Mouse (Mus musculus): ENCODE data around the gene Slc22a5. TPM values are rescaled to one million over a fixed set of nuclear protein-coding genes. Genes with fewer than 3 reads are reported as not detected.

Slc22a5 gene
- polyA plus RNA-seq, 2 experiments = 8.9 to 11.4 TPM

DNA sequence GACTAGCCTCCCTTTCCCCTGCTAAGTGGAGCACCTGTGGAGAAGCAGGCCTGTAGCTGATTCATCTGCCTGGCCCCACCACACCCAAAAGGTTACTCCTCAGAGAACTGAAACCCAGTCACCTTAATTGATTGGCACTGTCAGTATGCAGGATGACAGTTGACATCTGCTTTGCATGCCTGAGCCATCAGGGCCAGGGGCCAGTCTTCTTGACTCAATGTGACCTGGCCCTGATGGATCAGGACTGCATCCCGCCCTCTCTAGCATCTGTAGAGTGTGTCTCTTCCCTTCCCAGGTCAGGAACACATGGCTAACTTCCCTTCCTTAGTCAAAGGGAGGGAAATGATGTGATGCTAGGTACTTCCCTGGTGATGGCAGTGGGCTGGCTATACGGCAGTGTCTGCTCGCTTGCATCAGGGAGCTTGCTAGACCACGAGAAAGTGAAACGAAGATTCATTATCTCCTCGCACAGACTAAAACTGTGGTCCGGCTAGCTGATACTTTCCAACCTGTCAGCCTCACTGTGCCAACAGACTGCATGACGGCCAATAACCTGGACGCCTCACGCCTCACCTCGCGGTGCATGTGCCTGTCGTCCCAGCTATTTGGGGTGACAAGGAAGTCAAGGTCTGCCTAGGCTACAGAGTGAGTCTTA lies 70.8 kb downstream of the Slc22a5 start:
- Histone ChIP-seq H3K36me3 (ENCODE audit: control insufficient read depth, insufficient read depth, low read length) (no peaks in the 10 kb centered on the region), H3K9ac (ENCODE audit: low read depth, low read length, severe bottlenecking) (no peak overlapping the region), H3K4me2 (replicated peaks; ENCODE audit: low read depth, low read length, severe bottlenecking) (no peak overlapping the region), H3K4me3 (replicated peaks; ENCODE audit: low read length) (no peak overlapping the region), H3K9me3 (ENCODE audit: control insufficient read depth, low read length) (no peaks in the 10 kb centered on the region), H3K4me1 (ENCODE audit: control insufficient read depth, insufficient read depth, low read length) (no peaks in the 10 kb centered on the region), H3K27me3 (ENCODE audit: control insufficient read depth, insufficient read depth, low read length) (no peaks in the 10 kb centered on the region), H3K27ac (replicated peaks; ENCODE audit: low read depth, low read length) (no peak overlapping the region)
- TF ChIP-seq POLR2A (IDR thresholded peaks at IDR 0.05; ENCODE audit: borderline replicate concordance, extremely low read depth, insufficient read depth, insufficient read length) = no peak
- WGBS = 91% methylated on average over 13 of the region's 13 CpGs
- DNase-seq (ENCODE audit: low spot score) = no peak
- ATAC-seq (ENCODE audit: low FRiP score, low read depth) = no peak

DNA sequence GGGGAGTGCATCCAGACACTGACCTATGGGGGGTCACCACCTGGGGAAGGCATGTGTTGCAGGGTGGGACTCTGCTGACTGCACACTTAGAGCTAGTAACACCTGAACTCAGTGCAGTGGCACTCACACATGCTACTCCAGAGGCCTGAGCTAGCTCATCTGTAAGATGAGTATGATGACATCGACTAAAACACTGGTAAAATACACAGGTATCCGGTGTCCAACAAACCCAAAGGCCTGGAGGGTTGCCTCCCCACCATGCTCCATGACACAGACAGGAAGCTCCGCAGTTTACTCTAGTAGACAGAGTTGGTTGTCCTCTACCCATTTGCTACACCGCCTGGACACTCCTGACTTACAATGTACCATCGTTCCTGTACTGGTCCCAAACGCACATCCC lies 71.9 kb downstream of the Slc22a5 start:
- ATAC-seq (ENCODE audit: low FRiP score, low read depth) (no peak), DNase-seq (ENCODE audit: low spot score) (no peak)
- H3K9me3 ChIP-seq (ENCODE audit: control insufficient read depth, low read length) = no peaks in the 10 kb centered on the region
- no peaks in the 10 kb centered on the region for H3K36me3 ChIP-seq (ENCODE audit: control insufficient read depth, insufficient read depth, low read length)
- no peak overlapping the region for H3K4me3 ChIP-seq (replicated peaks; ENCODE audit: low read length)
- H3K4me2 ChIP-seq (replicated peaks; ENCODE audit: low read depth, low read length, severe bottlenecking) = no peak overlapping the region
- WGBS = 88% methylated on average over 6 of the region's 6 CpGs
- no peaks in the 10 kb centered on the region for H3K4me1 ChIP-seq (ENCODE audit: control insufficient read depth, insufficient read depth, low read length)
- H3K27ac ChIP-seq (replicated peaks; ENCODE audit: low read depth, low read length) = no peak overlapping the region
- H3K9ac ChIP-seq (ENCODE audit: low read depth, low read length, severe bottlenecking) = no peak overlapping the region
- H3K27me3 ChIP-seq (ENCODE audit: control insufficient read depth, insufficient read depth, low read length) = no peaks in the 10 kb centered on the region
- no peak for TF ChIP-seq POLR2A (IDR thresholded peaks at IDR 0.05; ENCODE audit: borderline replicate concordance, extremely low read depth, insufficient read depth, insufficient read length)

DNA sequence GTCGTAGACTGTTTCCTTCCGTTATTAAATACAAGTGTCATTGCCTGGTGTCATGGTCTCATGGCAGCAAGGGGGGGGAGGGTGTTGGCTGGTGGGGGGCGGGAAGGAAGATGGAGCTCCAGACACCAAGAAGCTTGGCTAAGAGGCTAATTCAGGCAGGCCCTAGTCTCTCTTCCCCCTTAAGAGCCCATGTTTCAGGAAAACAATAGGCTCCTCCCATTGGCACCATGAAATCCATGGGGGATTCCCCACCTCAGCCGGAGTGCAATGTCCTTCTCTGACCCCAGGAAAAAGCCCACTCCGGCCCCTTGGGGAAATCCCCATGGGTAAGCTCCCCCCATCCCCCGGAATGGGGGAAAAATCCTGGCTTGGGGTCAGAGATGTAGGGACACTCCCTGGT lies 72.7 kb downstream of the Slc22a5 start:
- H3K9ac ChIP-seq (ENCODE audit: low read depth, low read length, severe bottlenecking) = no peak overlapping the region
- no peak for TF ChIP-seq POLR2A (IDR thresholded peaks at IDR 0.05; ENCODE audit: borderline replicate concordance, extremely low read depth, insufficient read depth, insufficient read length)
- H3K27ac ChIP-seq (replicated peaks; ENCODE audit: low read depth, low read length) = no peak overlapping the region
- H3K4me2 ChIP-seq (replicated peaks; ENCODE audit: low read depth, low read length, severe bottlenecking) = no peak overlapping the region
- no peaks in the 10 kb centered on the region for H3K4me1 ChIP-seq (ENCODE audit: control insufficient read depth, insufficient read depth, low read length)
- no peak for ATAC-seq (ENCODE audit: low FRiP score, low read depth)
- no peak overlapping the region for H3K4me3 ChIP-seq (replicated peaks; ENCODE audit: low read length)
- H3K27me3 ChIP-seq (ENCODE audit: control insufficient read depth, insufficient read depth, low read length) = no peaks in the 10 kb centered on the region
- H3K9me3 ChIP-seq (ENCODE audit: control insufficient read depth, low read length) = no peaks in the 10 kb centered on the region
- 61% methylated on average over 6 of the region's 6 CpGs for WGBS
- DNase-seq (ENCODE audit: low spot score) = no peak
- H3K36me3 ChIP-seq (ENCODE audit: control insufficient read depth, insufficient read depth, low read length) = no peaks in the 10 kb centered on the region

DNA sequence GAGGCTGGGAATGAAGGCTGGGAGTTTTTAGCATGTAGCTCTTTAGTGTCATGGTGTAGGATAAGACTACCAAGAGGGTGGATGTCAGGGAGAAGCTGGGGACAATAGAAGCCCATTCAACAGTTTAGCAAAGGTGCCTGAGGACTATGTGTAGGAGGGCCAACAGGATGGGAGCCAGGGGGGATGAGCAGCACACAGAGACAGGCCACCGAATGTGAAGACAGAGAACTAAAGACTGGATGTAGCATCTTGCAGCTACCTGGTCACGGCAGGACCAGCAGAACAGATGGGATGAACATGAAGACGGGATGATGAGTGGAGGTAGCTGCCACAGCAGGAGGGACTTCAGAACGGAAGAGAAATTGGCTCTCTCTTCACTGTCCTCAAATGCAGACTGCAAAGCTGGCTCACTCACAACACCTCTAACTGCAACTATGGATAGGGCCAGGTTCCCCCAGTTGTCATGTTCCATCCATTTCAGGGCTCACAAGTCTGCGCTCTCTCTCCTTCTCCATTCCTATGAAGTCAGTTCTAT lies 74.6 kb downstream of the Slc22a5 start:
- DNase-seq (ENCODE audit: low spot score) (no peak), ATAC-seq (ENCODE audit: low FRiP score, low read depth) (no peak)
- Histone ChIP-seq H3K4me1 (ENCODE audit: control insufficient read depth, insufficient read depth, low read length) (no peaks in the 10 kb centered on the region), H3K4me3 (replicated peaks; ENCODE audit: low read length) (no peak overlapping the region), H3K36me3 (ENCODE audit: control insufficient read depth, insufficient read depth, low read length) (no peaks in the 10 kb centered on the region), H3K9me3 (ENCODE audit: control insufficient read depth, low read length) (no peaks in the 10 kb centered on the region), H3K9ac (ENCODE audit: low read depth, low read length, severe bottlenecking) (no peak overlapping the region), H3K27ac (replicated peaks; ENCODE audit: low read depth, low read length) (no peak overlapping the region), H3K4me2 (replicated peaks; ENCODE audit: low read depth, low read length, severe bottlenecking) (no peak overlapping the region), H3K27me3 (ENCODE audit: control insufficient read depth, insufficient read depth, low read length) (no peaks in the 10 kb centered on the region)
- WGBS = 93% methylated on average over 5 of the region's 5 CpGs
- no peak for TF ChIP-seq POLR2A (IDR thresholded peaks at IDR 0.05; ENCODE audit: borderline replicate concordance, extremely low read depth, insufficient read depth, insufficient read length)

DNA sequence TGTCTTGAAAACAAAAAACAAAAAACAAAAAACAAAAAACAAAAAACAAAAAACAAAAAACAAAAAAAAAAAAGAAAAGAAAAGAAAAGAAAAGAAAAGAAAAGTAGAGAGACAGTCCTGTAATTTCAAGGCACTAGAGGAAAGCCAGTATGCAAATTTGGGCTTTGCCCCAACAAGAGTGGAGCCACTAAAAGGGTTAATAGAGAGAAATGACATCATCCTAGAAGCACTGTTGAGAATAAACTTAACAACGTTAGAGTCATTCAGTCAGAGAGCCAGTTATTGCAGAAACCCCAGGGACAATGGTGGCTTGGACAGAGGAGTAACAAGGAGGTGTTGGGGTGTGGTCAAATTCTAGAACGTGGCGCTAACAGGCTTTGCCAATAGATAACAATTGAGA lies 76.7 kb downstream of the Slc22a5 start:
- Histone ChIP-seq H3K36me3 (ENCODE audit: control insufficient read depth, insufficient read depth, low read length) (no peaks in the 10 kb centered on the region), H3K4me2 (replicated peaks; ENCODE audit: low read depth, low read length, severe bottlenecking) (no peak overlapping the region), H3K9me3 (ENCODE audit: control insufficient read depth, low read length) (no peaks in the 10 kb centered on the region), H3K27me3 (ENCODE audit: control insufficient read depth, insufficient read depth, low read length) (no peaks in the 10 kb centered on the region), H3K9ac (ENCODE audit: low read depth, low read length, severe bottlenecking) (no peak overlapping the region), H3K4me1 (ENCODE audit: control insufficient read depth, insufficient read depth, low read length) (no peaks in the 10 kb centered on the region), H3K4me3 (replicated peaks; ENCODE audit: low read length) (no peak overlapping the region), H3K27ac (replicated peaks; ENCODE audit: low read depth, low read length) (no peak overlapping the region)
- ATAC-seq (ENCODE audit: low FRiP score, low read depth) (no peak), DNase-seq (ENCODE audit: low spot score) (no peak)
- TF ChIP-seq POLR2A (IDR thresholded peaks at IDR 0.05; ENCODE audit: borderline replicate concordance, extremely low read depth, insufficient read depth, insufficient read length) = no peak
- WGBS = 59% methylated on average over 3 of the region's 3 CpGs

Other genes starting within 250 kb of the Slc22a5 start
- gene Rad50, start 184.3 kb downstream of the Slc22a5 start, polyA plus RNA-seq (2012; rRNA removed) = 8.7 and 11.1 TPM in 2 replicates
- gene Rad50, start 184.3 kb downstream of the Slc22a5 start, polyA plus RNA-seq (2014; fragmentation: Nextera tagmentation; extraction: Ambion mirVana) = 18.9 and 21.2 TPM in 2 replicates
- not detected in 2 replicates for gene Il5, start 170.9 kb downstream of the Slc22a5 start, polyA plus RNA-seq (2012; rRNA removed)
- gene Il5, start 170.9 kb downstream of the Slc22a5 start, polyA plus RNA-seq (2014; fragmentation: Nextera tagmentation; extraction: Ambion mirVana) = not detected in 2 replicates
- 13.8 and 16.8 TPM in 2 replicates for gene Irf1, start 121.6 kb downstream of the Slc22a5 start, polyA plus RNA-seq (2012; rRNA removed)
- 10.7 and 11.8 TPM in 2 replicates for gene Irf1, start 121.6 kb downstream of the Slc22a5 start, polyA plus RNA-seq (2014; fragmentation: Nextera tagmentation; extraction: Ambion mirVana)
- 0.11 and 0.33 TPM in 2 replicates for gene Gm17334, start 118.5 kb downstream of the Slc22a5 start, polyA plus RNA-seq (2012; rRNA removed)
- 0.28 and 0.30 TPM in 2 replicates for gene Gm17334, start 118.5 kb downstream of the Slc22a5 start, polyA plus RNA-seq (2014; fragmentation: Nextera tagmentation; extraction: Ambion mirVana)
- gene Gm12216, start 32.4 kb downstream of the Slc22a5 start, polyA plus RNA-seq (2012; rRNA removed) = 0.43 and 0.51 TPM in 2 replicates
- 0.66 and 0.74 TPM in 2 replicates for gene Gm12216, start 32.4 kb downstream of the Slc22a5 start, polyA plus RNA-seq (2014; fragmentation: Nextera tagmentation; extraction: Ambion mirVana)
- 9.7 and 11.9 TPM in 2 replicates for gene Slc22a21, start 88.7 kb upstream of the Slc22a5 start, polyA plus RNA-seq (2012; rRNA removed)
- 5.9 and 6.2 TPM in 2 replicates for gene Slc22a21, start 88.7 kb upstream of the Slc22a5 start, polyA plus RNA-seq (2014; fragmentation: Nextera tagmentation; extraction: Ambion mirVana)
- 2.7 and 3.2 TPM in 2 replicates for gene Slc22a4, start 136.4 kb upstream of the Slc22a5 start, polyA plus RNA-seq (2012; rRNA removed)
- 3.4 and 5.2 TPM in 2 replicates for gene Slc22a4, start 136.4 kb upstream of the Slc22a5 start, polyA plus RNA-seq (2014; fragmentation: Nextera tagmentation; extraction: Ambion mirVana)
- gene Pdlim4, start 177.4 kb upstream of the Slc22a5 start, polyA plus RNA-seq (2012; rRNA removed) = 115 and 157 TPM in 2 replicates
- gene Pdlim4, start 177.4 kb upstream of the Slc22a5 start, polyA plus RNA-seq (2014; fragmentation: Nextera tagmentation; extraction: Ambion mirVana) = 129 and 141 TPM in 2 replicates
- 106 TPM in 2 replicates for gene P4ha2, start 208.4 kb upstream of the Slc22a5 start, polyA plus RNA-seq (2012; rRNA removed)
- gene P4ha2, start 208.4 kb upstream of the Slc22a5 start, polyA plus RNA-seq (2014; fragmentation: Nextera tagmentation; extraction: Ambion mirVana) = 83.3 and 94.1 TPM in 2 replicates